Mouse (Mus musculus) erythroid progenitor cell, adult 5-6 weeks (primary cell): ENCODE measurements around the gene Aldh3a2. TPM values are rescaled to one million over a fixed set of nuclear protein-coding genes. Genes with fewer than 3 reads are reported as not detected.
"Not testable (repeated sequence)": the region's sequence is repeated elsewhere in the genome, so short reads cannot be mapped to it uniquely, and the experiment has no call there.

Experiments used
- ATAC-seq: replicated peaks from 2 replicates; pipeline ENCODE4 v1.8.0; 2016; ENCODE audit warnings: moderate number of reproducible peaks, mild to moderate bottlenecking, moderate TSS enrichment, inconsistent platforms; ENCODE audit not compliant: poor library complexity, low FRiP score, severe bottlenecking
- total RNA-seq, 2 experiments: library from RNA; stranded (forward) in 1 of 2; stranded (reverse) in 1 of 2; fragments of 150-400 nt in 1 of 2; fragments of 186-747, 209-891 nt in 1 of 2; gene quantifications; 2 replicates each; pipeline versions ENCODE4 v1.2.3 to v1.2.4; 2015 to 2017; ENCODE audit warnings: low replicate concordance in 2 of 2

Gene Aldh3a2
- total RNA-seq, 2 experiments from 2014 or later, result 6.4 to 23.5 TPM

- ATAC-seq, result no peak
Observed at GRCm38 (mm10) chr11:61183820-61184219, 83.4 kb downstream of the Aldh3a2 start.

- ATAC-seq, result no peak
Observed at GRCm38 (mm10) chr11:61181624-61182023, 85.6 kb downstream of the Aldh3a2 start.

GRCm38 (mm10) chr11:61180361-61180760 is 86.9 kb downstream of the Aldh3a2 start:
- no peak for ATAC-seq

GRCm38 (mm10) chr11:61176321-61176720 is 90.9 kb downstream of the Aldh3a2 start:
- no peak for ATAC-seq

GRCm38 (mm10) chr11:61175778-61176177 is 91.5 kb downstream of the Aldh3a2 start:
- no peak for ATAC-seq

GRCm38 (mm10) chr11:61174821-61175658 is 92.2 kb downstream of the Aldh3a2 start, which contains the start of gene Usp22:
Usp22 (minus strand) TSS chr11:61175055.
- peak; percentile 96 for ATAC-seq

GRCm38 (mm10) chr11:61174291-61174820 is 92.9 kb downstream of the Aldh3a2 start:
- peak; percentile 9; the same call in 1 of the 2 replicates for ATAC-seq

- not testable (repeated sequence) for ATAC-seq
Observed at GRCm38 (mm10) chr11:61173477-61173876, 93.8 kb downstream of the Aldh3a2 start.

Other genes with a start within 250 kb of the Aldh3a2 start
- not detected in 2 replicates for gene Kcnj12, start 244.9 kb downstream of the Aldh3a2 start, total RNA-seq (2015; ENCODE audit: low replicate concordance)
- not detected in 2 replicates for gene Kcnj12, start 244.9 kb downstream of the Aldh3a2 start, total RNA-seq (2017; ENCODE audit: low replicate concordance)
- gene Tnfrsf13b, start 140.7 kb downstream of the Aldh3a2 start, total RNA-seq (2015; ENCODE audit: low replicate concordance), result 7.1 and 15.1 TPM in 2 replicates
- 4.0 and 6.5 TPM in 2 replicates for gene Tnfrsf13b, start 140.7 kb downstream of the Aldh3a2 start, total RNA-seq (2017; ENCODE audit: low replicate concordance)
- gene Usp22, start 92.4 kb downstream of the Aldh3a2 start, total RNA-seq (2015; ENCODE audit: low replicate concordance), result 4.2 and 4.7 TPM in 2 replicates
- gene Usp22, start 92.4 kb downstream of the Aldh3a2 start, total RNA-seq (2017; ENCODE audit: low replicate concordance), result 7.7 and 17.5 TPM in 2 replicates
- gene Aldh3a1, start 59.9 kb downstream of the Aldh3a2 start, total RNA-seq (2015; ENCODE audit: low replicate concordance), result not detected in 2 replicates
- gene Aldh3a1, start 59.9 kb downstream of the Aldh3a2 start, total RNA-seq (2017; ENCODE audit: low replicate concordance), result not detected in 2 replicates
- not detected in 2 replicates for gene Slc47a2, start 75.4 kb upstream of the Aldh3a2 start, total RNA-seq (2015; ENCODE audit: low replicate concordance)
- gene Slc47a2, start 75.4 kb upstream of the Aldh3a2 start, total RNA-seq (2017; ENCODE audit: low replicate concordance), result not detected in 2 replicates
- not detected in 2 replicates for gene Slc47a1, start 110.9 kb upstream of the Aldh3a2 start, total RNA-seq (2015; ENCODE audit: low replicate concordance)
- gene Slc47a1, start 110.9 kb upstream of the Aldh3a2 start, total RNA-seq (2017; ENCODE audit: low replicate concordance), result not detected in 2 replicates
- gene Rnf112, start 186.7 kb upstream of the Aldh3a2 start, total RNA-seq (2015; ENCODE audit: low replicate concordance), result not detected in 2 replicates
- not detected in 2 replicates for gene Rnf112, start 186.7 kb upstream of the Aldh3a2 start, total RNA-seq (2017; ENCODE audit: low replicate concordance)
- gene Mfap4, start 218.0 kb upstream of the Aldh3a2 start, total RNA-seq (2015; ENCODE audit: low replicate concordance), result not detected in 2 replicates
- not detected in 2 replicates for gene Mfap4, start 218.0 kb upstream of the Aldh3a2 start, total RNA-seq (2017; ENCODE audit: low replicate concordance)
- gene Mapk7, start 226.9 kb upstream of the Aldh3a2 start, total RNA-seq (2015; ENCODE audit: low replicate concordance), result 2.1 and 2.5 TPM in 2 replicates
- gene Mapk7, start 226.9 kb upstream of the Aldh3a2 start, total RNA-seq (2017; ENCODE audit: low replicate concordance), result 1.3 and 2.0 TPM in 2 replicates
- not detected in 2 replicates for gene B9d1, start 237.7 kb upstream of the Aldh3a2 start, total RNA-seq (2015; ENCODE audit: low replicate concordance)
- not detected in 2 replicates for gene B9d1, start 237.7 kb upstream of the Aldh3a2 start, total RNA-seq (2017; ENCODE audit: low replicate concordance)